Mouse (Mus musculus) hindbrain, embryonic 13.5 days (tissue): Measurements from ENCODE around the gene Hist1h4d. TPM values are rescaled to one million over a fixed set of nuclear protein-coding genes. Genes with fewer than 3 reads are reported as not detected.
"Not testable (repeated sequence)": the region's sequence is repeated elsewhere in the genome, so short reads cannot be mapped to it uniquely, and the experiment has no call there.

Experiments used
- ATAC-seq: fragments of 200-750 bp; cut with Nextera tagmentation; 2 replicates; pipeline ENCODE4 v1.8.0; 2017; ENCODE audit warnings: moderate TSS enrichment; ENCODE audit not compliant: low FRiP score
- H3K27ac ChIP-seq: fragments of 300-500 bp; sonication (generic); 2 replicates; pipeline ENCODE4 v1.5.1; 2015; ENCODE audit warnings: inconsistent platforms, mild to moderate bottlenecking, moderate library complexity
- H3K27me3 ChIP-seq: fragments of 300-500 bp; sonication (generic); 2 replicates; pipeline ENCODE4 v1.6.1; 2015; ENCODE audit warnings: mild to moderate bottlenecking, inconsistent platforms
- H3K36me3 ChIP-seq: fragments of 300-500 bp; sonication (generic); 2 replicates; pipeline ENCODE4 v1.6.1; 2015; ENCODE audit warnings: mild to moderate bottlenecking, inconsistent platforms
- H3K4me1 ChIP-seq: fragments of 300-500 bp; sonication (generic); replicated peaks from 2 replicates; pipeline ENCODE4 v1.6.1; 2015; ENCODE audit warnings: inconsistent platforms
- H3K4me2 ChIP-seq: fragments of 300-500 bp; sonication (generic); 2 replicates; pipeline ENCODE4 v1.6.1; 2015; ENCODE audit warnings: inconsistent platforms, mild to moderate bottlenecking, moderate library complexity
- H3K4me3 ChIP-seq: fragments of 300-500 bp; sonication (generic); 2 replicates; pipeline ENCODE4 v1.5.1; 2015; ENCODE audit warnings: mild to moderate bottlenecking, inconsistent platforms
- H3K9ac ChIP-seq: fragments of 300-500 bp; sonication (generic); 2 replicates; pipeline ENCODE4 v1.6.1; 2015; ENCODE audit warnings: mild to moderate bottlenecking, inconsistent platforms
- H3K9me3 ChIP-seq: fragments of 300-500 bp; sonication (generic); 2 replicates; pipeline ENCODE4 v1.6.1; 2016; ENCODE audit warnings: inconsistent platforms
- WGBS: fragments of 180-500 bp; shearing (Covaris S2); methylation state at CpG from one replicate; pipeline ENCODE4 v1.1.7; 2015; 5-methylcytosine and 5-hydroxymethylcytosine counted together
- polyA plus RNA-seq: library from polyadenylated mRNA; unstranded; fragments of >200 nt; fragmentation: Nextera tagmentation; extraction: Ambion mirVana; gene quantifications from 2 replicates; pipeline ENCODE4 v1.2.1, GENCODE M21; 2015

Hist1h4d gene
- 50.0 and 52.6 TPM in 2 replicates for polyA plus RNA-seq

GRCm38 (mm10) chr13:23581408-23582218 is at the start of gene Hist1h4d:
TSS of gene Hist1h4d (plus strand) at chr13:23581598.
- under 1% methylated on average over 43 of the region's 43 CpGs for WGBS
- H3K36me3 ChIP-seq, result no peaks in the 10 kb centered on the region
- H3K9me3 ChIP-seq, result no peaks in the 10 kb centered on the region
- peak within 1 kb of the TSS; percentile 79 for H3K9ac ChIP-seq
- H3K4me1 ChIP-seq, result peaks cover 37% of the 10 kb centered on the region
- H3K27ac ChIP-seq, result peak within 1 kb of the TSS; percentile 89
- H3K4me2 ChIP-seq, result peak within 1 kb of the TSS; percentile 92
- peak; percentile 91 for ATAC-seq
- peak within 1 kb of the TSS; percentile 50 for H3K4me3 ChIP-seq
- H3K27me3 ChIP-seq, result no peaks in the 10 kb centered on the region

DNA sequence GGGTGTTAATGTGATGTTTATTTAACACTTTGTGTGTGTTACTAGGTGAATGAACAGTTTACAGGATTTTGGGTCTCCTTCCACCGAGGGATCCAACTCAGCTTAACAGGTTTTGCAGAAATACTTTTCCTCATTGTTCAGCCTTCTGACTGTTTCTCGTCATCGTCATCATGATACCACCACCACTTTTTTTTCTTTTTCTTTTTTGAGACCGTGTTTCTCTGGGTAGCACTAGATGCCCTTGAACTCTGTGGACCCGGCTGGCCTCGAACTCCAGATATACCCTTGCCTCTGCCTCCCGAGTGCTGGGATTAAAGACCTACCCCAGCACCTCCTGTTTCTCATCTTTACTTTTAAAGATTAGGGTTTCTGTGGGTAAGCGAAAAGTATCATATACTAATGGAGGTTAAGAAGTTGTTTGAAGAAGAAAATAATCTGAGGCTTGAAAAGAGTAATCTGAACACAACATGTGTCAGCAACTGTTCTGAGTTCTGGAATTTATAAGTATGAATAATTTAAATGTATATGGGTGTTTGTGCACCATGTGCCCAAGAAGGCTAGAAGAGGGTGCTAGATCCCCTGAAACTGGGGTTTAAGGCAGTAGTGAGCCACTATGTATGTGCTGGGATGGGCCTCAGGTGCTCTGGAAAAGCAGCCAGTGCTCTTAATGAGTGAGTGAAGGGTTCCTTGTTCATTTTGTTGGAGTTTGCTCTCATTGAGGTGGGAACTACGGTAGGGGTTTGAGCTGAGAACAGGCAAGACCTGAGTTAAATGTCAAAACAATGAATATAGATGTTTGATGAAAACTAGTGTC is 48.9 kb upstream of the Hist1h4d start:
- peak overlapping the region; percentile 96 for H3K27ac ChIP-seq
- ATAC-seq, result no peak
- WGBS, result 28% methylated on average over 9 of the region's 9 CpGs
- H3K27me3 ChIP-seq, result no peaks in the 10 kb centered on the region
- peak overlapping the region; percentile 83 for H3K9ac ChIP-seq
- peak overlapping the region; percentile 51 for H3K4me3 ChIP-seq
- peak overlapping the region; percentile 74 for H3K4me2 ChIP-seq
- no peaks in the 10 kb centered on the region for H3K36me3 ChIP-seq
- peaks cover 49% of the 10 kb centered on the region for H3K4me1 ChIP-seq
- H3K9me3 ChIP-seq, result no peaks in the 10 kb centered on the region

DNA sequence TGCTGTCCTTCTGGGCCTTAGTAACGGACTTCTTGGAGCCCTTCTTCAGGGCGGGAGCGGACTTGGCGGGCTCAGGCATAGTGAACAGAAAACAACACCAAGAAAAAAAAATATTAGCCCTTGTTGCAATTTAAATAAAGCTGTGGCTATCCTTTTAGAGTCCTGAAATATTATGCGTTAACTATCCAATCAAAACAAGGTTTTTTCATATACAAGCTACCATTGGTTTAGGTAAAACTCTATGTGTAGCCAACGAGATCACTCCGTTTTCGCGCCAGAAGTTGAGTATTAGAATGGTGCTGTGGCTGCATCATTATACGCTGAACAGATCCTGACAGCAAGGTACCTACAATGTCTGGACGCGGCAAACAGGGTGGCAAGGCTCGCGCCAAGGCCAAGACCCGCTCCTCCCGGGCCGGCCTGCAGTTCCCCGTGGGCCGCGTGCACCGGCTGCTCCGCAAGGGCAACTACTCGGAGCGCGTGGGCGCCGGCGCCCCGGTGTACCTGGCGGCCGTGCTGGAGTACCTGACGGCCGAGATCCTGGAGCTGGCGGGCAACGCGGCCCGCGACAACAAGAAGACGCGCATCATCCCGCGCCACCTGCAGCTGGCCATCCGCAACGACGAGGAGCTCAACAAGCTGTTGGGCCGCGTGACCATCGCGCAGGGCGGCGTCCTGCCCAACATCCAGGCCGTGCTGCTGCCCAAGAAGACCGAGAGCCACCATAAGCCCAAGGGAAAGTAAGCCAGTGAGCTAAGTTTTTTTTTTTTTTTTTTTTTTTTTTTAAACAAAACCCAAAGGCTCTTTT is 47.6 kb upstream of the Hist1h4d start, which contains the start of gene Hist1h2af:
Hist1h2af (plus strand) TSS at position 347 of the 808 bp plus-strand sequence.
- Histone ChIP-seq H3K4me3 (peak within 1 kb of the TSS; percentile 51), H3K4me2 (peak within 1 kb of the TSS; percentile 74), H3K27ac (peak within 1 kb of the TSS; percentile 96), H3K4me1 (peaks cover 44% of the 10 kb centered on the region), H3K9ac (peak within 1 kb of the TSS; percentile 60)
- not testable (repeated sequence) for H3K9me3 ChIP-seq, H3K36me3 ChIP-seq, H3K27me3 ChIP-seq
- ATAC-seq, result 0 out of 2 replicates have a peak, but pooled peaks have one; percentile 23
- under 1% methylated on average over 26 of the region's 53 CpGs for WGBS

- no peaks in the 10 kb centered on the region for H3K27me3 ChIP-seq
- H3K4me2 ChIP-seq, result peak overlapping the region; percentile 74
- H3K9me3 ChIP-seq, result no peaks in the 10 kb centered on the region
- no peaks in the 10 kb centered on the region for H3K36me3 ChIP-seq
- H3K9ac ChIP-seq, result peak overlapping the region; percentile 60
- H3K4me1 ChIP-seq, result peaks cover 39% of the 10 kb centered on the region
- ATAC-seq, result no peak
- WGBS, result under 1% methylated on average over 15 of the region's 15 CpGs
- peak overlapping the region; percentile 69 for H3K27ac ChIP-seq
- peak overlapping the region; percentile 51 for H3K4me3 ChIP-seq
These were observed 46.8 kb upstream of the Hist1h4d start for GRCm38 (mm10) chr13:23534368-23535131.

- Histone ChIP-seq H3K4me1 (peaks cover 39% of the 10 kb centered on the region), H3K9ac (peak within 1 kb of the TSS; percentile 64), H3K4me2 (peak within 1 kb of the TSS; percentile 74), H3K4me3 (peak within 1 kb of the TSS; percentile 51), H3K27ac (peak within 1 kb of the TSS; percentile 69)
- H3K9me3 ChIP-seq, H3K27me3 ChIP-seq, H3K36me3 ChIP-seq: not testable (repeated sequence)
- ATAC-seq, result peak; percentile 90
- WGBS, result under 1% methylated on average over 54 of the region's 62 CpGs
These were observed 46.0 kb upstream of the Hist1h4d start, which contains the start of gene Hist1h3g for GRCm38 (mm10) chr13:23535137-23536075. TSS of gene Hist1h3g (plus strand) at chr13:23535422.

DNA sequence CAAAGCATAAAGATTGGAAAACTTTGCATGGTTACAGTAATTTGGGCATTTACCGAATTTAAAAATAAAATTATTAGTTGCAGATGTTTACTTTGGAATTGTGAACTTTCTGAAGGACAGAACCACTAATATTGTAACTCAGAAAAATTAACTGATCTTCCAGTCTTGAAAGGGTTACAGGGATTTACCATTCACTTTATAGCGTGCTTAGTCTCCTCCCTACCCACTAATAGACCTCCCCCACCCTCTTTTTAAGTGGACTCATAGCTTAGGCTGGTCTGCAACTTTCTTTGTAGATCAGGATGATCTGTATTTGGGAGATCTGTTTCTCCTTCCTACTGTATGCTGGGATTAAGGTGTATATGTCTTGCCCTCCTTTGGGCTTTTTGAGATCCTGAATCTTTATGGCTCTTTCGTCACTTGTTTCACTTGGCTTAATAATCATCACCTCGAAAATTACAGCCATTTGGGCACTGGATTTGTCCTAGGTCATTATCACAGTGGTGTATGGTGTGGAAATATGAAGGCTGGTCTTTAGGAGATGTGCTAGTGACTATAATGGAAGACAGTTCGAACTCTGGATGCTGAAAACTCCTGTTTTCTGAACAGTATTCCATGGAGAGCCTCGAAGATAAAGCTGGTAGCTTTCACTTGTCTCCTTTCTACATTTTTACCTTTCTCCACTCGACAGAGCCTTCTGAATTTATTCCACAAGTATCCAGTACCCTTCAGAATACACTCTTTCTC is 45.1 kb upstream of the Hist1h4d start:
- Histone ChIP-seq H3K4me1 (peaks cover 39% of the 10 kb centered on the region), H3K9ac (peak overlapping the region; percentile 43; the same call in 1 of the 2 replicates), H3K4me2 (peak overlapping the region; percentile 74), H3K36me3 (no peaks in the 10 kb centered on the region), H3K27ac (no peak overlapping the region), H3K4me3 (peak overlapping the region; percentile 51), H3K27me3 (no peaks in the 10 kb centered on the region), H3K9me3 (no peaks in the 10 kb centered on the region)
- no peak for ATAC-seq
- WGBS, result 23% methylated on average over 7 of the region's 7 CpGs

DNA sequence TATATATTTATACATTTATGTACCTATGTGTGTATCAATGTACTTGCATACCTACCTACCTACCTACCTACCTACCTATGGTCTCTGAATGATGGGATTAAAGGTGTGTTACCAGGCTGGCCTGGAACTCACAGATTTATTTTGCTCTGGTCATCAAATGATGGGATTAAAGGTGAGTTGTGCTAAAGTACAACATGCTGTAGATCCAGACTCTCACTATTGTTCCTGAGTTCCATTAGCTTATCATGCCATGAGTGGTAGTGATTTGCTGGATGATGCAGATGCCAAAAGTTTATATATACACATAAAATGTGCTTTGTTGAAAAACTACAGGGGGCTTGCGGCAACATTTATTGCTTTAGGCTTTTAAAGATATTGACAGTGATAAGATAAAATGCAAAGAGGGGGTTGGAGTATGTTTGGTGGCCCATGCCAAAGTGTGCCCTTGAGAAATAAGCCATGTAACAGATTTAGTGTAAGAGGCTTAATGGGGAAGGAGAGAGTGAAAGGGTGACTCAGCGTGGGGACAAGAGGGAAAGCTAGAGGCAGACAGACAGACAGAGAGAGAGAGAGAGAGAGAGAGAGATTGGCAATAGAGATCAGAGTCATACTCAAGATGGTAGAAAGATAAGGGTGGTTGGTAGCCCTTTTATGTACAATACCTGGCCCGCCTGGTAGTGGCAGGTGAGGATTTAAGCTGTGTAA is 44.2 kb upstream of the Hist1h4d start:
- Histone ChIP-seq H3K4me1 (peaks cover 36% of the 10 kb centered on the region), H3K4me3 (no peak overlapping the region), H3K36me3 (no peaks in the 10 kb centered on the region), H3K27me3 (no peaks in the 10 kb centered on the region), H3K9ac (no peak overlapping the region), H3K4me2 (peak overlapping the region; percentile 74), H3K9me3 (no peaks in the 10 kb centered on the region), H3K27ac (no peak overlapping the region)
- 87% methylated on average over 3 of the region's 3 CpGs for WGBS
- no peak for ATAC-seq

DNA sequence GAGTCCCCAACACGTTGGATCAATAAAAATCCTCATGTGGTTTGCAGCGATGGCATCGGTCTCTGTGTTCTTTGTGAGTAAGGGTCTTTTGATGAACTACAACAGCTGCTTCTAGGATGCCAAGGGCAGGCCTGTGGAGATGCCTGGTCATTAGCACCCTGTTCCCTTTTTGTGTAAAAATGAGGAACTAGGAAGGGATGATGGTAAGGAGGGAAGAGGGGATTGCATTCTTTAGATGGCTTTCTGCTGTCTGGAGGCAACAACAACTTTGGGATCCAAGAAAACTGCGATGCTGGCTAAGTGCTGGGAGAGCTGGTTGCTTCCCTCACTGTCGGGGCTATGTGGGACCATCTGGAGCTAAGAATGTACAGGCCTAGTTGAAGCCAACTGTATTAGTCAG is 43.1 kb upstream of the Hist1h4d start:
- no peak overlapping the region for H3K9ac ChIP-seq
- no peak overlapping the region for H3K4me2 ChIP-seq
- H3K27ac ChIP-seq, result no peak overlapping the region
- no peaks in the 10 kb centered on the region for H3K27me3 ChIP-seq
- no peaks in the 10 kb centered on the region for H3K36me3 ChIP-seq
- no peak overlapping the region for H3K4me3 ChIP-seq
- peaks cover 31% of the 10 kb centered on the region for H3K4me1 ChIP-seq
- H3K9me3 ChIP-seq, result no peaks in the 10 kb centered on the region
- no peak for ATAC-seq
- 75% methylated on average over 5 of the region's 5 CpGs for WGBS

DNA sequence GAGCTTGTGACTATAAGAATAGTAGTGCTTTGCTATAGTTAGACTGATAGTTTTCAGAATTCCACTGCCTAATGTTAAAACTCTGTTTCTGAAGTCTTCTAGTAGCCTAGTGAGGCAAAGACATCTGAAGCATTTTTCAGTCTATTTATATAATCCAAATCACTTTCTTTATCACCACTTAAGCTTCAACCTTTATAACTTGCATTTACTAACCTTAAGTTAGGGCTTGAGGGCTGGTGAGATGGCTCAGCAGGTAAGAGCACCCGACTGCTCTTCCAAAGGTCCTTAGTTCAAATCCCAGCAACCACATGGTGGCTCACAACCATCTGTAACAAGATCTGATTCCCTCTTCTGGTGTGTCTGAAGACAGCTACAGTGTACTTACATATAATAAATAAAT is 41.6 kb upstream of the Hist1h4d start:
- H3K9ac ChIP-seq, H3K4me3 ChIP-seq, H3K4me2 ChIP-seq, H3K9me3 ChIP-seq, H3K27me3 ChIP-seq, ATAC-seq, H3K27ac ChIP-seq, H3K36me3 ChIP-seq: not testable (repeated sequence)
- WGBS, result 64% methylated on average over 1 of the region's 1 CpGs
- peaks cover 20% of the 10 kb centered on the region for H3K4me1 ChIP-seq
